Mouse (Mus musculus): ENCODE data around the gene Slfn8.
"Not testable (repeated sequence)": the region's sequence is repeated elsewhere in the genome, so short reads cannot be mapped to it uniquely, and the experiment has no call there.

The Slfn8 gene

DNA sequence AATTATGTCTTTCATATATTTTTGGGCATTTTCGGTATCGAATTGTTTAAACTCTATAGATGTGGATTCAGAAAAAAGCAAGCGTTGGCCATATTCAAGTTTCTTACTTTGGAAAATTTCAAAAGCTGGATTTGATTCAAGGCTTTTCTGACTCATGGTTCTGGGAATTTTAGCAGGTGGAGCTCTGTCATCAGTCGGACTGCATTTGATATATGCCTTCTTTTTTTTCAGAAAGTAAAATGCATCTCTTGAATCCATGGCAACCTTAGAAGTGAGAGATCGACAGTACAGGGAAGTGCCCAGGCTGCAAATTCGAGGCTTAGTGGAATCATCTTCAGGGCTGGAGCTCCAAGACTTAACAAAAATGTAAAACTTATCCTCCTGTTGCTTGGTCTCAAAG lies 33.0 kb downstream of the Slfn8 start:
- H3K36me3 ChIP-seq (ENCODE audit: insufficient read depth, low read length), result peaks cover 32% of the 10 kb centered on the region

DNA sequence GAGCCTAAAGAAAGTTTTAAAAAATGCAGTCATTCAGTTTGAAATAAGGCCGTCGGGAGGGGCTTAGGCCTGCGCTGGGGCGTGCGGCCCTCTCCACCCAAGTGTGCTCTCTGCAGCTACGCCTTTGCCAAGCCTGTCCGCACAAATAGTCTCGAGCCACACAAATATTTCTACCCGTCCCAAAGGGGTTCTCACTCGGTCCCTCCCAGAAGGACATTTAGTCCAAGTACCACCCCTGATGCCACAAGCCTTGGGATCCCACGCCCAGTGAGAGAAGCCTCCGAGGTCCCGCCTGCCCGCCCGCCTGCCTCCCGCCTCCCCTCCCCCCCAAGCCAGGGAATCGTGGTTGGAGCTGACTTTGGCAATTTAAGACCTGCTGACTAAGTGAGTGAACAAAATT lies 37.4 kb downstream of the Slfn8 start:
- H3K4me1 ChIP-seq (replicated peaks; ENCODE audit: low read depth, low read length), result peaks cover 10% of the 10 kb centered on the region
- peaks cover 52% of the 10 kb centered on the region for H3K36me3 ChIP-seq (ENCODE audit: insufficient read depth, low read length)
- no peaks in the 10 kb centered on the region for H3K9me3 ChIP-seq (ENCODE audit: low read length)
- no peak for TF ChIP-seq POU5F1 (IDR thresholded peaks at IDR 0.05; ENCODE audit: borderline replicate concordance, low read length)
- no peak for TF ChIP-seq CTCF (conservative IDR thresholded peaks at IDR 0.05; ENCODE audit: low read length)
- TF ChIP-seq NANOG (IDR thresholded peaks at IDR 0.05; ENCODE audit: borderline replicate concordance, low read length), result no peak
- no peaks in the 10 kb centered on the region for H3K27me3 ChIP-seq (ENCODE audit: insufficient read depth, low read length)
- H3K4me3 ChIP-seq (replicated peaks; ENCODE audit: low read length), result no peak overlapping the region

More for the DNA sequence above, 33.0 kb downstream of the Slfn8 start:
- H3K9me3 ChIP-seq (ENCODE audit: low read length), result no peaks in the 10 kb centered on the region
- H3K4me3 ChIP-seq (replicated peaks; ENCODE audit: low read length), result no peak overlapping the region
- H3K4me1 ChIP-seq (replicated peaks; ENCODE audit: low read depth, low read length), result peaks cover 37% of the 10 kb centered on the region
- TF ChIP-seq CTCF (conservative IDR thresholded peaks at IDR 0.05; ENCODE audit: low read length), result no peak
- TF ChIP-seq POU5F1 (IDR thresholded peaks at IDR 0.05; ENCODE audit: borderline replicate concordance, low read length), result no peak
- no peak for TF ChIP-seq NANOG (IDR thresholded peaks at IDR 0.05; ENCODE audit: borderline replicate concordance, low read length)
- H3K27me3 ChIP-seq (ENCODE audit: insufficient read depth, low read length), result peaks cover 3% of the 10 kb centered on the region; the same call in 1 of the 2 replicates

DNA sequence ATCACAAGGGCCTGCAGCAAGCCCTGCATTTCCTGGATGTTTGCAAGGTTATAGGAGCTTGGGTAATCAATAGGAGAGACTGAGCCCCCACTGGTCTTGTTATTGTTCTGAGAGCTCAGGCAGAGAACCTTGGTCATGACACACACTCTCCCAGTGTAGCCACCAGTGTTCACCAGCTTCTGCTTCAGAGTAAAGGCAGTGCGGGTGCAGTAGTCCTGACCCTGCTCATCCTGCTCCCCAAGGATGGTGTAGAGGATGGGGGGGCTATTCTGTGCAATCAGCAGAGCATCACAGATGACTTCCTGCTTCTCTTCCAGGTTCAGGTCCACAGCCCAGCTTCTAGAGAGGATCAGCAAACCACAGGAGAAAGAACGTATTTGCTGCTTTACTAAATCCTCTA lies 38.2 kb downstream of the Slfn8 start:
- H3K36me3 ChIP-seq (ENCODE audit: insufficient read depth, low read length), result peaks cover 46% of the 10 kb centered on the region
- H3K9me3 ChIP-seq (ENCODE audit: low read length); H3K27me3 ChIP-seq (ENCODE audit: insufficient read depth, low read length); H3K4me1 ChIP-seq (replicated peaks; ENCODE audit: low read depth, low read length); H3K4me3 ChIP-seq (replicated peaks; ENCODE audit: low read length): not testable (repeated sequence)

DNA sequence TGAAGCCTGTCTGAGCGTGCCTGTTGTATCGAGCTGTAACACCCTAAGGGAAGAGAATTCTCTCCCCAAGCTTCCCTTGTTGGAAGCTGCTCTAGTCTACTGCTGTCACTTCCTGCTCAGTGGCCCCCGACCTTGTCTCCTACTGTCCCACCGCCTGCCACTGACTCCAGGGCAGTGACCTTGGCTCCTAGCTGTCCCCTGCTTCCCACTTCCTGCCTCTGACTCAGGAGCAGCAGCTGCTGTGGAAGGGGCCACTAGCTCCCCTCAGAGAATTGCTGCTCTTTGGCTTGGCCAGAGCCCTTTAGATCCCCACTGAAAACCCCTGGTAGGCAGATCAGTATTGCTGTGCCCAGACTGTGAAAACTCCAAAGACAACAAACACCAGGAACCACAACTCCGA lies 46.7 kb downstream of the Slfn8 start:
- TF ChIP-seq POU5F1 (IDR thresholded peaks at IDR 0.05; ENCODE audit: borderline replicate concordance, low read length) (no peak), CTCF (conservative IDR thresholded peaks at IDR 0.05; ENCODE audit: low read length) (no peak), NANOG (IDR thresholded peaks at IDR 0.05; ENCODE audit: borderline replicate concordance, low read length) (no peak)
- H3K4me1 ChIP-seq (replicated peaks; ENCODE audit: low read depth, low read length), result no peaks in the 10 kb centered on the region
- no peak overlapping the region for H3K4me3 ChIP-seq (replicated peaks; ENCODE audit: low read length)
- no peaks in the 10 kb centered on the region for H3K9me3 ChIP-seq (ENCODE audit: low read length)
- H3K27me3 ChIP-seq (ENCODE audit: insufficient read depth, low read length), result peaks cover 21% of the 10 kb centered on the region
- H3K36me3 ChIP-seq (ENCODE audit: insufficient read depth, low read length), result peaks cover 3% of the 10 kb centered on the region; the same call in 1 of the 2 replicates

DNA sequence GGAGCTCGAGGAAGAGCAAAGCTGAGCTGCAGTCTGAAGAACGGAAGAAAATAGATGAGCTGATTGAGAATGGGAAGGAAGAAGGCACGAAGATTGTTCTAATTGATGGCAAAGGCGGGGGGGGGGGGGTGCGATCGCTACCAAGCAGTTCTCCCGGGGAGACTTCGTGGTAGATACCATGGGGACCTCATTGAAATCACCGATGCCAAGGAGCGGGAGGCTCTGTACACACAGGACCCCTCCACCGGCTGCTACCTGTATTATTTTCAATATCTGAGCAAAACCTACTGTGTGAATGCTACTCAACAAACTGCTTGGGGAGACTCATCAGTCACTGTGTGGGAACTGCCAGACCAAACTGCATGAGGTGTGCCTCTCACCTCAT lies 49.0 kb downstream of the Slfn8 start:
- no peaks in the 10 kb centered on the region for H3K9me3 ChIP-seq (ENCODE audit: low read length)
- TF ChIP-seq CTCF (conservative IDR thresholded peaks at IDR 0.05; ENCODE audit: low read length) (no peak), NANOG (IDR thresholded peaks at IDR 0.05; ENCODE audit: borderline replicate concordance, low read length) (no peak), POU5F1 (IDR thresholded peaks at IDR 0.05; ENCODE audit: borderline replicate concordance, low read length) (no peak)
- peaks cover 23% of the 10 kb centered on the region for H3K27me3 ChIP-seq (ENCODE audit: insufficient read depth, low read length)
- H3K4me1 ChIP-seq (replicated peaks; ENCODE audit: low read depth, low read length), result no peaks in the 10 kb centered on the region
- H3K4me3 ChIP-seq (replicated peaks; ENCODE audit: low read length), result no peak overlapping the region
- H3K36me3 ChIP-seq (ENCODE audit: insufficient read depth, low read length), result no peaks in the 10 kb centered on the region

DNA sequence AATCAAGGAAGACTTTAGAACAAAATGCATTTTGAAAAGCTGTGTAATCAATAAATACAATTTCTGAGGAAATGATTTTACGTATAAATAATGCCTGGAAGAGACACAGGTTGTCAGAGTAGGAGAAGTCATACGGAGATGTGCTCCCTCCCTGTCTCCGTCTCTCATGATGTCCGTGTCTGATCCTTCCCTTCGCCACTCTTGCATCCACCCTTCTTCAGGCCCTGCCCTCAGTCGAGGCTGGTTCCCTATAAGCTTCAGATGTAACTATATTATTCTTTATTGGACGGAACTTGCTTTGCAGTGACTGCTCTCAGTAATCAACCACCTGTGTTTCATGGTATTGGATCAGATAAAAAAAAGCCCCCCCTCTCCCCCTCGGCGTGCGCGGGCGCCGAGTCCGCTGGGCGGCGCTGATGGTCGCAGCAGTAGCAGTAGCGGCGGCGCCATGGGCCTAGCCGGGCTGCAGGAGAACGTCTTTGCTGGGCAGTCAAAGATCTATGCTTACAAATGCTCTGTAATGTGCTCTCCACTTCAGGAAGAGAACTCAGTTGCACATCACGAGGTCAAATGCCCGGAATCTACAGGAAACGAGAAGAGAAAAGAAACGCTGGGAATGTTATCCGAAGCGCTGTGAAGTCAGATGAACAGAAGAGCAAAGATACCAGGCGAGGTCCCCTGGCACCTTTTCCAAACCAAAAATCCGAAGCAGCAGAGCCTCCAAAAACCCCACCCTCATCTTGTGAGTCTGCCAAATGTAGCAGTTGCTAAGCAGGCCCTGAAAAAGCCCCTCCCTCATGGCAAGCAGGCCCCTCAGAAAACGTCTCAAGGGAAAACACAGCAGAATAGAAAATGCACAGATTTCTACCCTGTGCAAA lies 49.7 kb downstream of the Slfn8 start:
- Histone ChIP-seq H3K27me3 (ENCODE audit: insufficient read depth, low read length) (peaks cover 26% of the 10 kb centered on the region), H3K4me3 (replicated peaks; ENCODE audit: low read length) (no peak overlapping the region), H3K9me3 (ENCODE audit: low read length) (no peaks in the 10 kb centered on the region), H3K4me1 (replicated peaks; ENCODE audit: low read depth, low read length) (no peaks in the 10 kb centered on the region), H3K36me3 (ENCODE audit: insufficient read depth, low read length) (no peaks in the 10 kb centered on the region)
- TF ChIP-seq CTCF (conservative IDR thresholded peaks at IDR 0.05; ENCODE audit: low read length) (no peak), POU5F1 (IDR thresholded peaks at IDR 0.05; ENCODE audit: borderline replicate concordance, low read length) (no peak), NANOG (IDR thresholded peaks at IDR 0.05; ENCODE audit: borderline replicate concordance, low read length) (no peak)

DNA sequence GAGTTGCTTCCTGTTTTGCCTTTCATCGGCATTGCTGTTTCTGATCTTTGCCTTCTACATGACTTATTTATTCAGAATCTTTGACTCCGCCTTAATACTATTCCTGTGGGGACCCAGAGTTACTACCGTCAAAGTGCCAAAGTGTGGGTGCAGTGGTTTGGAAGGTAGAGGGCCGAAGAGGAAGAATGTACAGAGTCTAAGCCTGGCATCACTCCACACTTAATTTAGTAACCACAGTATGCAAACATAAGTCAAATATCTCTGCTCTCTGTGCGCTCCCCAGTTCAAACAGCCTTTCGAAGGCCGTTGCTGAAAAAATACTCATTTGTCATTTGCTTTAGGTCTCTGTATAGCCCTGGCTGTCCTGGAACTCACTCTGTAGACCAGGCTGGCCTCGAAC lies 58.4 kb downstream of the Slfn8 start:
- TF ChIP-seq NANOG (IDR thresholded peaks at IDR 0.05; ENCODE audit: borderline replicate concordance, low read length) (no peak), POU5F1 (IDR thresholded peaks at IDR 0.05; ENCODE audit: borderline replicate concordance, low read length) (no peak), CTCF (conservative IDR thresholded peaks at IDR 0.05; ENCODE audit: low read length) (no peak)
- Histone ChIP-seq H3K4me3 (replicated peaks; ENCODE audit: low read length) (no peak overlapping the region), H3K36me3 (ENCODE audit: insufficient read depth, low read length) (no peaks in the 10 kb centered on the region), H3K27me3 (ENCODE audit: insufficient read depth, low read length) (peaks cover 24% of the 10 kb centered on the region), H3K9me3 (ENCODE audit: low read length) (no peaks in the 10 kb centered on the region), H3K4me1 (replicated peaks; ENCODE audit: low read depth, low read length) (peaks cover 18% of the 10 kb centered on the region)

DNA sequence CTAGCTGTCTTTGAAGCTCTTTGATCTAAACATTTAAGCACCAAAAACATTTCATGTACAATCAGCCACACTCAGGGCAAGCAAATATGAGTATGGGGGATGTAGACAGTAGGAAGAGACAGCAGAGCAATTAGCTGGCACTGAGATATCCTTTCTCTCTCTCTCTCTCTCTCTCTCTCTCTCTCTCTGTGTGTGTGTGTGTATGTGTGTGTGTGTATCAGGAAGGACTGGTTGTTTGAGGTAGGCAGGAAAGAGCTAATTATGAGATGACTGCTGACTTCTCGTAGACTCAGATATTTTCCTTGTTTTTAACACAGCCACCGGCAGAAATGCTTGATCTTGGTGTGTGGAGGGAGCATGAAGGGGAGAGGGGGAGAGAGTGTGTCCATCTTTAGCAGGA lies 58.9 kb downstream of the Slfn8 start:
- Histone ChIP-seq H3K9me3 (ENCODE audit: low read length) (no peaks in the 10 kb centered on the region), H3K4me1 (replicated peaks; ENCODE audit: low read depth, low read length) (peaks cover 22% of the 10 kb centered on the region), H3K27me3 (ENCODE audit: insufficient read depth, low read length) (peaks cover 25% of the 10 kb centered on the region), H3K4me3 (replicated peaks; ENCODE audit: low read length) (no peak overlapping the region), H3K36me3 (ENCODE audit: insufficient read depth, low read length) (no peaks in the 10 kb centered on the region)
- TF ChIP-seq NANOG (IDR thresholded peaks at IDR 0.05; ENCODE audit: borderline replicate concordance, low read length) (no peak), CTCF (conservative IDR thresholded peaks at IDR 0.05; ENCODE audit: low read length) (no peak), POU5F1 (IDR thresholded peaks at IDR 0.05; ENCODE audit: borderline replicate concordance, low read length) (no peak)

DNA sequence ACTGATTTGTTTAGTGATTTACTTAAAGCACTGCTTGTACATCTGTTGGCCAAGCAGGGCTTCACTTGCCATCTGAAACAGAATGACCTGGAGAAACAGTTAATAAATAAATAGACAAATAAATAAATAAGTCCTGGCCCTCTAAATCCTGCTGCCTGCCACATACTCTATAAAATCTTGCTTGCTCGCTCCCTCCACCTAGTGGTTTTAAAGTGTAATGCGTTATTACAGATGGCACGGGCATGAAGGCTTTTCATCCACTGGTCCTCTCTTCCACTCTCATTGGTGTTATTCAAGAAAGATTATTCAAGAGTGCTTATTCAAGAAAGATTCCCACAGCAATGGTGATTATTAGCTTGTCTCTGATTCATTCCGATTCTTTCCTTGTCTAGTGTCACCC lies 61.0 kb downstream of the Slfn8 start:
- peaks cover 30% of the 10 kb centered on the region for H3K4me1 ChIP-seq (replicated peaks; ENCODE audit: low read depth, low read length)
- no peaks in the 10 kb centered on the region for H3K36me3 ChIP-seq (ENCODE audit: insufficient read depth, low read length)
- H3K27me3 ChIP-seq (ENCODE audit: insufficient read depth, low read length), result peaks cover 34% of the 10 kb centered on the region
- no peak overlapping the region for H3K4me3 ChIP-seq (replicated peaks; ENCODE audit: low read length)
- H3K9me3 ChIP-seq (ENCODE audit: low read length), result no peaks in the 10 kb centered on the region
- TF ChIP-seq CTCF (conservative IDR thresholded peaks at IDR 0.05; ENCODE audit: low read length), result peak; percentile 74
- TF ChIP-seq POU5F1 (IDR thresholded peaks at IDR 0.05; ENCODE audit: borderline replicate concordance, low read length), result no peak
- no peak for TF ChIP-seq NANOG (IDR thresholded peaks at IDR 0.05; ENCODE audit: borderline replicate concordance, low read length)

Measured in E14TG2a.4 (cell line).